Mouse (Mus musculus) spleen, adult 2 months (tissue): Measurements from ENCODE around the gene Fam217b.
A peak's percentile ranks its signal among the peaks of the same experiment; 100 is the strongest.

Experiments
- CTCF ChIP-seq: fragments of 200-500 bp; IDR thresholded peaks from 2 replicates; pipeline ENCODE4 v1.5.1; 2011; ENCODE audit warnings: mild to moderate bottlenecking, inconsistent platforms; ENCODE audit not compliant: insufficient read depth, insufficient read length, insufficient replicate concordance; ENCODE audit errors: extremely low read depth
- POLR2A ChIP-seq: fragments of 200-500 bp; IDR thresholded peaks from 2 replicates; pipeline ENCODE4 v1.6.1; 2011; ENCODE audit warnings: low read depth, low read length, inconsistent platforms

DNA sequence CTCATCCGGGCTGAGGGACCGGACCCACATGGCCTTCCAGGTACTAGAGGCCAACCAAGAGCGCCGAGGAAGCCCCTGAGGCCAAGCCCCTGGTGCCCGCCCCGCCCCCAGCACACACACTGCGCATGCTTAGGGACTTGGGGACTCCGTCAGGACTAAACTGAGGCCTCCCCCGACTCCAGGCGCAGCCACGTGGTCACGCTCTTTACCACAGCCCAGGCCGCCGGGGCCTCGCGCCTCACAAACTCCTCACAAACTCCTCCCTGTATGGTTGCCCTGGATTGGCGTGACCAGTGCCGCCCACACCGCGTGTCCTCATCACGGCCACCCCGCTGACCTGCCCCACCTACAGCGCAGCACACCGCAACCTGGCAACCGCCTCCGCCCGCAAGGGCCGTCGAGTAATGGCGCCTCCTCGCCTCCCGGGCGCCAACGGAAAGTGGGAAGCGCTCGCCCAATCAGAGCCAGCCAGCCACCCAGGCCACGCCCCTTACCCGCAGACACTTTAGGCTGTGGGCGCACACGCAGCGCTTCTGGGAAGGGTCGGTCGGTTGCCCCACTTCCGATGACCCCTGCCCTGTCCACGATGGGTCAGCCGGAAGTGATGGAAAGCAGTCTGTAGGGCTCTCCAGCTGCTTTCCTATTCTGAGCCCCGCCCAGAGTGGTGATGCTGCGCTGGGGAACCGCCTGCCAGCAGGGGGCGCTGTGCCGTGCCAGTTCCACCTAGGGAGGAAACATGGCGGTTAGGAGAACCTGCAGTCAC, 7.1 kb upstream of the Fam217b start, which contains the start of gene Sycp2:
- peak; percentile 16; the same call in 1 of the 2 replicates for TF ChIP-seq CTCF
- TF ChIP-seq POLR2A: no peak
